1 mouse cellular context compared by ENCODE assay signal in the genomic region with DNA sequence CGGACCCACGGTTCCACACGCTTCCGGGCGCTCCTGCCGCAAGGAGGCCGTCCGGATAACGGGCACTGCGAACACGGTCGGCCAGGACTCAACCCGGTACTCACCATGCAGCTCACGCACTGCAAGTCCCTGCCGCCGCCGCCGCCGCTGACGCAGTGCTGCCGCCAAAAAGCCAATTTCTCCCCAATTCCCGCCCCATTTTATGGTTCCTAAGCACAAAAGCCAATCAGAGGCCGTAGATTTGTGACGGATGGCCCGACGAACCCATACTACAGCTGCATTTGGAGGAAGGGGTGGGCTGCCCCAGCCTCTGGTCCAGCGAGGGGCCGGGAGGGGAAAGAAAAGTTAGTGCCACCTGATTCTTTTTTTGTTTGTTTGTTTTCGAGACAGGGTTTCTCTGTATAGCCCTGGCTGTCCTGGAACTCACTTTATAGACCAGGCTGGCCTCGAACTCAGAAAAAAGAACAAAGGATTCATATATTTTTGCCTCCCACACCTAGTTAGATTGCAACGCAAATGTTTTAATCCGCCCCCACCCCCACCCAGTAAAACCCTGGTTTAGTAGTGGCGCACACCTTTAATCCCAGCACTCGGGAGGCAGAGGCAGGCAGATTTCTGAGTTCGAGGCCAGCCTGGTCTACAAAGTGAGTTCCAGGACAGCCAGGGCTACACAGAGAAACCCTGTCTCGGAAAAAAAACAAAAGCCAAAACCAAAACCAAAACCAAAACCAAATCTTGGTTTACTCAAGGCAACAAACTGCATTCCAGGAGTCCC.
TF ChIP-seq lines count a peak whose summit lies in the region.

No protein-coding gene starts in this region.

TF ChIP-seq in CH12.LX, 34 proteins besides CTCF, POLR2A, EP300 and RAD21 (continued from another document):
- TF ChIP-seq TBP (conservative IDR thresholded peaks at IDR 0.05; ENCODE audit: low read depth, low read length) (peak; percentile 55; the same call in 1 of the 2 replicates), ELF1 (IDR thresholded peaks at IDR 0.05; ENCODE audit: low read depth, low read length) (peak; percentile 54), BHLHE40 (IDR thresholded peaks at IDR 0.05; ENCODE audit: low read depth, low read length) (peak; percentile 45; the same call in 1 of the 2 replicates), USF2 (conservative IDR thresholded peaks at IDR 0.05; ENCODE audit: low read depth, low read length) (no peak), SMC3 (IDR thresholded peaks at IDR 0.05; ENCODE audit: low read depth, low read length) (no peak), IRF4 (IDR thresholded peaks at IDR 0.05; ENCODE audit: low read depth, low read length) (peak; percentile 58; the same call in 1 of the 2 replicates), MEF2A (IDR thresholded peaks at IDR 0.05; ENCODE audit: borderline replicate concordance, low read depth, low read length) (peak; percentile 50; the same call in 1 of the 2 replicates), NELFE (IDR thresholded peaks at IDR 0.05; ENCODE audit: low read depth, low read length) (peak; percentile 53; the same call in 1 of the 2 replicates)
TF ChIP-seq in CH12.LX: peak in this region for 18.
